Comparison of ENCODE assay signal across 8 mouse cellular contexts in the genomic region with DNA sequence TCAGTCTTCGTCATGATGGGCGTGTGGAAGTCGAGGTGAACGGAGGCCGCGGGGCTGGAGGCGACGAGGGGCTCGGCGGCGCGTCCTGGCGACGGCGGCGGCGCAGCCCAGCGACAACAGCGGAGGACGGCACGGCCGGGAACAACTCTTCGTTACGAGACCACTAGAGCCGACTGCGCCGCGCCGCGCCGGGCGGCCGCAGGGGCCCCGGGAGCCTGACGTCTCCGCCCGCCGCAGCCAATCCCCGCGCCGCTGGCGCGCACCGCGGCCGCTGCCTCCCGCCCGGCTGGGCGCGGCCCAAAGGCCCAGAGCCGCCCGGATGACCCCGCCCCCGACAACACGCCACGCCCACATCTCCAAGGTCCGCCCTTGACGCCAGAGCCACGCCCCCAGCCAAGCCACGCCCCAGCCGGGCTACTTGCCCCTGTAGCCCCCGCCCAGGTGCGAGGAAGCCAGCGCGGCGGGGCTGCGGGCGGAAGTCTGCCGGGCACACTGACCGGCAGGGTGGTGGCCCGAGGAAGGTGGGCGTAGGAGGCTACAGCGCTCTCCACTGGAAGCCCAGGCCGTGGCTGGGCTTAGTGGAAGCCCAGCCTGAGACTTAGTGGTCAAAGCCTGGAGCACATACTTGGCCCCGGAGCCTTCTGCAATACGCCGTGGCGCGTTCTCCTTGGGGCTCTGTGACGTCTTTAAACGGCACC. TPM values are rescaled to one million over a fixed set of nuclear protein-coding genes. Genes with fewer than 3 reads are reported as not detected.
DNase-seq lines count a peak whose midpoint lies in the region; ATAC-seq lines count a peak whose summit lies in the region.

Atp1b3 (minus strand) TSS at position 302 of the 698 bp plus-strand sequence.

- no peaks in the 10 kb centered on the region for H3K9me3 ChIP-seq in hindbrain, embryonic 13.5 days

- no peaks in the 10 kb centered on the region for H3K27me3 ChIP-seq in hindbrain, embryonic 13.5 days

- under 1% methylated on average over 79 of the region's 81 CpGs for WGBS in hindbrain, embryonic 13.5 days

- peak within 1 kb of the TSS; percentile 74 for H3K4me2 ChIP-seq in hindbrain, embryonic 13.5 days

- ATAC-seq in hindbrain, embryonic 13.5 days (ENCODE audit: low FRiP score): peak; percentile 97

- peak within 1 kb of the TSS; percentile 96 for H3K9ac ChIP-seq in hindbrain, embryonic 13.5 days

- DNase-seq in NIH3T3 (ENCODE audit: low read depth): peak; percentile 97
- peak; percentile 100 for DNase-seq in cerebellum, postnatal 10 days
- peak; percentile 95 to 99 for DNase-seq in frontal cortex, postnatal 14 days (ENCODE audit: low spot score in 2 of 2)
- DNase-seq in layer of hippocampus, postnatal 25 days (ENCODE audit: extremely low spot score in 1 of 2, low spot score in 1 of 2): peak; percentile 98
- DNase-seq in lung, postnatal 25 days (ENCODE audit: low spot score): peak; percentile 98
- DNase-seq in retina, embryonic 14.5 days (ENCODE audit: low spot score): peak; percentile 98
- DNase-seq in thymus, postnatal 4 days: peak; percentile 100

- peaks cover 26% of the 10 kb centered on the region for H3K4me1 ChIP-seq in hindbrain, embryonic 13.5 days (replicated peaks)

- peak within 1 kb of the TSS; percentile 89 for H3K4me3 ChIP-seq in hindbrain, embryonic 13.5 days

- peak within 1 kb of the TSS; percentile 94 for H3K27ac ChIP-seq in hindbrain, embryonic 13.5 days

- no peaks in the 10 kb centered on the region for H3K36me3 ChIP-seq in hindbrain, embryonic 13.5 days

RNA-seq across cellular contexts. Expression of gene Atp1b3, which starts in this region (rescaled TPM):
- polyA plus RNA-seq in hindbrain, embryonic 13.5 days (2015; fragmentation: Nextera tagmentation; extraction: Ambion mirVana): 176 and 187 TPM in 2 replicates
- total RNA-seq in layer of hippocampus, postnatal 25 days (2021): 10 to 100 TPM; 74.7 to 80.9 TPM

Comparison
In these comparisons a context has a peak if more than half of its experiments do, and no peak if none do; other contexts are left out.
1. Peak in every context shown above with its lines: DNase-seq, ATAC-seq, H3K4me3 ChIP-seq and H3K27ac ChIP-seq.